Mouse (Mus musculus) fat pad, adult 2 months (tissue): ENCODE results near the gene Ldb2.

Experiments
- DNase-seq: peaks from one replicate; pipeline ENCODE4 v3.0.0-alpha.2; 2011; ENCODE audit warnings: low read depth, low spot score; ENCODE audit errors: extremely low read depth

Gene Ldb2

DNA sequence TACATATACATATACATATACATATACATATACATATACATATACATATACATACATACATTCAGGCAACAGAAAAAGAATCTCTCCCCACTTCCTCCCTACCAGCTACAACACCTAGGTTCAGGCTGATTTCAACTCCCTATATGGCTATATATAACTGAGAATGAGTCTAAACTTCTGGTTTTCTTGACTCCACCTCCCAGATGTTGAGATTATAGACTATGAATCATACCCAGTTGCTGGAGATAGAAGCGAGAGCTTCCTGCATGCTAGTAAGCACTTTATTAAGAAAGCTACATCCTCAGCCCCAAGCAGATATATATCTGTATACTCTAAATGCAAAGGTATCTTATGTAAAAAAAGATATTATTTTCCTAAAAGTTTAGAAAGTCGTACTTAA is 74.0 kb downstream of the Ldb2 start:
- no peak for DNase-seq

DNA sequence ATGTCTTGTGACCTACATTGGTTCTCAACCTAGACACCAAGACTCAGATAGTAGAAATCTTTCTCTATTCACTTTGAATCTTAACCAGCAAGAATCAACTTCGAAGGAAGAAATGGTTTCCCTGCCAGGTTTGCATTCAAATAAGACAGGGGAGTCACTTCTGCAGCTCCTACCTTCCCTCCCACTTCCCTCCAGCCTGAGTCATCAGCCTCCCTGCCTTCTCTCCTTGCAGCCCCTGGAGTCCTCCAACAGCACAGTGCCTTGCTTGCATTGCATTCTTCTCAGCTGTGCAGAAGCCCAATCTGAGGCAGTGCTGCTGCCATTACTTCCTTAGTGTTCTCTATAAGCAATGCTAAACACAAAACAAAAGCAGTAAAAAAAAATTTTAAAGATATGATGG is 79.6 kb downstream of the Ldb2 start:
- no peak for DNase-seq

GRCm38 (mm10) chr5:44714508-44714907 is 85.0 kb downstream of the Ldb2 start:
- no peak for DNase-seq

DNA sequence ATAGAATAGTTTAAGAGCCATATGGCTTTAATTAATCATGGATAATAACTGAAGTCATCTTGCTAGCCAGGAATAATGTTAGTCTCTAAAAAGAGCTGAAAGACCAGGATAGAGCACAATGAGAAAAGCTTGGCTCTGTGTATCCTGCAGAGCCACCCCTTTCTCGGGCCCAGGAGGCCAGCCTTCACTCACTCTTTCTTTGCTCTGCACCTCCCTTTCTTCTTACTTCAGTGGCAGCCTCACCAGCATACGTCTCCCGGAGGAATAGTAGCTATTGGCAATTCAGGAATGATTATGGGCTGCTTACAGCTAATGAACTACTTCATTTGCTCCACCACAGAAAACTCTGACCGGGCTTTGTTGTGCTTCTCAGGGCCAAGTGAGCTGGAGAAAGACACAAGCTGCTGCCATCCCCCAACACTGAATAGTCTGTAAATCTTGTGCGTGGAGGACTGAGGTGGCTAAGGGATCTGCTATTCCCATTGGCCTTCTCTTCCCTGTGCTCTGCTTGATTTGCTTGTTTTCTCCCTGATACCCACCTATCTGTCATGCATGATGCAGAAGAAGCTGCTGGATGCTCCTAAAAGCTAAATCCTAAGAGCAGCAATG is 86.2 kb downstream of the Ldb2 start:
- DNase-seq = no peak

- no peak for DNase-seq
These were observed 88.3 kb downstream of the Ldb2 start for GRCm38 (mm10) chr5:44711211-44711610.

DNA sequence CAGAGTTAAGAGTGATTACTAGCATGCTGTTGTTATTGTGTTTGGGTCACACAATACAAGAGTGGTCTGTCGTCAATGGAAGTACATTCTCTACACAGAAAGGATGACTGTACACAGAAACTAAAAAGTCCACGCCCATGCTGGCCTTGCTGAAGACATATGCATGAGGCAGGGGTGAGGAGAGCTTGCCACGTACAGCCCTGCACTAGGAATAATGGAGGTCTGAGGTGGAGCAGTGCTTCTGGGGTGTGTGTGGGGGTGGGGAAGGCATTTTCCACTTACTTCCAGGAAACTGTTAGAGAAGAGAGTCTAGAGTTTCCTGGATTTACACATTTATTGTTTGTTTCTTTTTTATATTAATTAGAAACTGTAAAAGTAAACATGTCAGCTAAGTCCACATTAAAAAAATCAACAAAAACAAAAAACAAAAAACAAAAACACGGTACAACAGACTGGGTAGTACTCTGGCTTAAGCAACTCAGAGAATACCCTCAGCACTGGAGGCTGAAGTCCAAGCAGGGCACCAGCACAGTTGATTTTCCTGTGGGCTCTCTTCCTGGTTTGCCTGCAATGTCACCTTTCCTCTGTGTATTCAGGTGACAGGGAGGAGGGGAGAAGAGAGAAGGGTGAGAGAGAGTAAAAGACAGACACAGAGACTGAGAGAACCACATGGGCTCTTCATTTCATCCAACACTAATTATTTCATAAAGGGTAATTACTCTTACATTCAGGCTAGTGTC is 89.2 kb downstream of the Ldb2 start:
- no peak for DNase-seq

DNA sequence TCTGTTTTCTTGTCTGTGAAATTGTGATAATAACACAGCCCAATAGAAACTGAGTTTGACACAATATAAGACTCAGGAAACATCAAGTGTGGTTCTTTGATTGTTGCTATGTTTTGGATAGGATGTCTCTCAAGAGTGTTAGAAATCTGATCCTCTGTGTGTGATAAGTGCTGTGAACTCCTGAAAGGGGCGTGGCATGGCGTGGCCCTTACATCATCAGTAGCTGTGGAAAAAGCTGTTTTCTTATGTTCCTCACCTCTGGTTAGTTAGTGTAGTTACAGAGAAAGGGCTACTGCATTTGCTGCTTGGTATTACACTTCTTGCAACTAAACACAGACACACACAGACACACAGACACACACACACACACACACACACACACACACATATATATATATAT is 90.2 kb downstream of the Ldb2 start:
- no peak for DNase-seq

DNA sequence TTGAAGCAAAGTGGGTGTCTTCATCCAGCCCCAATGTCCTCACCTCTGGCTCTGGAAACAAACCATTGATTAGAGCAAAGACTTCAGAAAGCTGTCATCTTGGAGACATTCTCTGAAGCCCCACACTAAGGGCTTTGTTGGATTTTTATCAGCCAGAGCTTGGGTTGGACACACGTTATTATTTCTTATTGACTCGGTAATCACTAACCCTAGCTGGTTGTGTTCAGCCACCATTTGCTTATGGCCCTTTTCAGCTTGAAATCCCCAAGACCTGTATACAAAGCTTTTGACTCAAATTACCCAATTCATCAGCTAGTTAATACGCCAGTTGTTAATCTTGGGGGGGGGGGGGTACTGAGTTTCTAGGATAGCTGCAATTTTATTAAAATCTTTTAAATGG is 91.5 kb downstream of the Ldb2 start:
- DNase-seq = no peak

DNA sequence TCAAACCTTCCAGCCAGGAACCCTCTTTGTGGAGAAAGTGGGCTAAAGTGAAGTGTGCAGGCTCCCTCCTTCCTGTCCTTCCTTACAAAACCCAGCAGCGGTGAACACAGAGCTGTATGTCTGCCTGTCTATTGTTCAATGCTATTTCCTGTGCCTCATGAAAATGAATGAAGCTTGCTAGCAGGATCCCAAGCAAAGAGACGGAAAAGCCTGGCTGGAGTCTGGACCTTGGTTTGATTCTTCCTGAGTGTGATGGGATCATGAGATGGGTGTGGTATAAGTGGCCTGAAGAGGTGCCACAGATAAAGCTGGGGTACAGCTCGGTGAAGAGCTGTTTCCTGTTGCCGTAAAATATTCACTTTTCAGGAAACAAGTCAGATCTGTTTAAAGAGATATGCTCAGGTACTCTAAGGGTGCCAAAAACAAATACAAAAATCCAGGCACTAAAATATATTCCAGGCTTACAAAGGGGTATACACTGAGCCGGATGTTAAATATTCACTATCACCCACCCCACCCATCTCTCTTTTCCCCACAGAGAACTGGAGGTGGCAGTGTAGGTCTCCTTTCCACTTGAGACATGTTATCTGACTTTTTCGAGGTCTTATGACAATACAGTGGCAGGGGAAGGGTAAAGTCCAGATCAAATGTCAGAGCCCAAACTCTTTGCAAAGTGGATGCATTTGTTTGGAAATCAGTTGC is 92.3 kb downstream of the Ldb2 start:
- no peak for DNase-seq

DNA sequence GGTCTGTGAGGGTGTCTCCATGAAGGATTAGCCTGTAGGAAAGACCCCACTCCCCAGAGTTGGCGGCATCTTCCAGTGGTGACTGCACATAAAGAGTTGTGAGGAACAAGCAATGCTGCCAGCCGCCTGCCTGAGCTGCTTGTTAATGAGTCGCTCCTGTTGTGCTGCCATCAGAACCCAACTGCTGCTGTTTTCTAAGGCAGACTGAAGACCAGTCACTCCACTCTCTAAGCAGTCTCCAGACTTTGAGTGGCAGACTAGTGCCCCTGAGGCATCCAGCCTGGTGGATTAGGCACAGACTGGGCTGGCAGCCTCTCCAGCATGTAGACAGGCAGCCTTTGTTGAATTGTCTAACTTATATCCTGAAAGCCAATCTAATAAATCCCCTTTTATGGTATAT is 101.5 kb downstream of the Ldb2 start:
- DNase-seq = no peak

DNA sequence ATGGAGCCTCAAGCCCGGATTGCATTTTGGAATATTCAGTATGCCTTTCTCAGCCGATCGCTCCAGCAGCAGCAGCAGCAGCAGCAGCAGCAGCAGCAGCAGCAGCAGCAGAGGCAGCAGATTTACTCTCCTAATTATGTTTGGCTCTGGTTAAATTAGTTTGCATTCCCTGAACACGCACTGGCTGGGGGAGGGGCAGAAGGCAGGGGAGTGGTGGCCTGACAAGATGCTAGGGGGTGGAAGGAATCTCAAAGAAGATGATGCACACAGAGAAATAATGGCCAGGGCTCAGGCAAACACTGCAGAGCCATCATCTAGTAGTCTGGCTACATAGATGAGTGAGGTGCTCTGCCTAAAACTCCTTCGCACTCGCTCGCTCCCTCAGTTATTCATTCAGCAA is 102.9 kb downstream of the Ldb2 start:
- DNase-seq = no peak

DNA sequence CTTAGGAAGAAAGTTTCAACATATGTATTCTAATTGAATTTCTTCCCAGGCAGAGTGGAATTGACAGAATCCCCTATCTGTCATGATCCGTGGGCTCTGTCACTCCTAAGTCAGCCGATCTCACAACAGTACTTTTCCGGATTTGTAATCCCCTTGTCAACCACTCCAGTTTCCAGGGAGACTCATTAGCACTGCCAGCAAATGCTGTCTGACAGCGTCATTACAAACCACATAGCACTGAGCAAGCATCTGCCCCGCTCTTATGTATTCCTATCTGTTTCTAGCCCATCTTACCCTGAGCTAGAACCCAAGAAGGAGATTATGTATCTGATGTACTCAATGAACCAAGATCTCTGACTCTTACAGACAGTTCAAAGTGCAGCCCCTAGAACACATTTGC is 105.8 kb downstream of the Ldb2 start:
- no peak for DNase-seq

- DNase-seq = no peak
These were observed 113.1 kb downstream of the Ldb2 start for GRCm38 (mm10) chr5:44686344-44686743.

GRCm38 (mm10) chr5:44681054-44681638 is 118.3 kb downstream of the Ldb2 start:
- DNase-seq = no peak

DNA sequence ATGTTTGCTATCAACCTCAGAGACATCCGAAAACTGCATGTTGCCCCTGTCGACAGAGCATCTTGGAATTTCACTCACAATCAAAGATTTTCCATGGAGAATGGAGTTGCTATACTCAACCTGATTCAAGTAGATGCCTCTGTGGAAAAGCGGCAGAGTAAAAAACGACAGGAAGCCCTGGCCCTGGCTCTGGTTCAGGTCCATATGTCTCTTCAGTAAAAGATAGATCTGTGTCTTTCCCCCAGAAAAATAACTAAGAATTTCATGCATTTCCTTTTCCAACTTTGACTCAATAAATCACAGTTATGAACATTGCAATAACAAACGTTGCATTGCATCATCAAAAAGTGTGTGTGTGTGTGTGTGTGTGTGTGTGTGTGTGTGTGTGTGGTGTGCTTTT is 121.7 kb downstream of the Ldb2 start:
- DNase-seq = no peak

GRCm38 (mm10) chr5:44676145-44676754 is 123.2 kb downstream of the Ldb2 start:
- no peak for DNase-seq

- no peak for DNase-seq
These were observed 129.1 kb downstream of the Ldb2 start for GRCm38 (mm10) chr5:44670336-44670735.

GRCm38 (mm10) chr5:44667907-44668306 is 131.6 kb downstream of the Ldb2 start:
- DNase-seq = no peak

GRCm38 (mm10) chr5:44667383-44667782 is 132.1 kb downstream of the Ldb2 start:
- DNase-seq = no peak

GRCm38 (mm10) chr5:44659651-44660050 is 139.8 kb downstream of the Ldb2 start:
- no peak for DNase-seq

DNA sequence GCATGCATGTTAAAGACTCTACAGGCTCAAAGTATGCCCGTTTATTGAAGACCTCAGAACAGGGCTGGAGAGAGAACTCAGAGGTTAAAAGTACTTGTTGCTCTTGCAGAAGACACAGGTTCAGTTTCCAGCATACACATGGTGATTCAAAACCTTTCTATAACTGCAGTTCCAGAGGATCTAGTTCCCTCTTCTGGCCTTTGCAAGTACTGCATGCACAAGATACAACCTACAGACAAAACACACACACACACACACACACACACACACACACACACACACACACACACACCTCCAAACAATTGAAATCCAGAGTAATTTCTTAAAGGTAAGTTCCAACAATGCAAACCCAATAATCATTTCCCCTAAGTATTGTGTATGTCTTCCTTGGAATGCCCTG is 142.8 kb downstream of the Ldb2 start:
- DNase-seq = no peak

- no peak for DNase-seq
These were observed 145.1 kb downstream of the Ldb2 start for GRCm38 (mm10) chr5:44654403-44654802.
